Mouse (Mus musculus): ENCODE data around the gene Rac3.
"Not testable (repeated sequence)": the region's sequence is repeated elsewhere in the genome, so short reads cannot be mapped to it uniquely, and the experiment has no call there.

DNA sequence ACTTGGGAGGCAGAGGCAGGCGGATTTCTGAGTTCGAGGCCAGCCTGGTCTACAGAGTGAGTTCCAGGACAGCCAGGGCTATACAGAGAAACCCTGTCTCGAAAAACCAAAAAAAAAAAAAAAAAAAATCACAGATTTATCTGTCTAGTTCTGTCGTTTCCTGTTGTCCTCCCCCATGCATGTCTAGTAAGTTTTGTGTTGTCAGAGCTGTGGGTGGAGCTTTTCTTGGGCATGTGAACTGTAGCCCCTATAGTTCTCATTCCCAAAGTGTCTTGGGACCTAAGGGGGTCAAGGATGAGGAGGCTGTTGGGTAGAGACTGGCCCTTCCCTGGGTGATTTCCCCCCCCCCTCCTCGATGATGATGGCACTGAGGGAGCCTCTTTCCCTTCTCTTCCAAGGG is 45.4 kb upstream of the Rac3 start:
- TF ChIP-seq MAFK (IDR thresholded peaks at IDR 0.05; ENCODE audit: insufficient read depth, low read depth, low read length); CHD2 (IDR thresholded peaks at IDR 0.05; ENCODE audit: low read depth, low read length); ZC3H11A (IDR thresholded peaks at IDR 0.05; ENCODE audit: borderline replicate concordance, low read depth, low read length); HCFC1 (IDR thresholded peaks at IDR 0.05; ENCODE audit: borderline replicate concordance, insufficient read depth, low read length); ZNF384 (IDR thresholded peaks at IDR 0.05; ENCODE audit: low read depth, low read length): not testable (repeated sequence)

Data from ES-E14 (cell line).